Mouse (Mus musculus) liver, embryonic 14.5 days (tissue): ENCODE data around the gene Eif2b5.

ENCODE experiments used
- CTCF ChIP-seq: IDR thresholded peaks from 2 replicates; pipeline ENCODE4 v1.5.1; 2016; ENCODE audit warnings: antibody characterized with exemption, low read depth, control low read depth
- EP300 ChIP-seq: IDR thresholded peaks from 2 replicates; pipeline ENCODE4 v1.6.1; 2016; ENCODE audit warnings: antibody characterized with exemption, low read depth

DNA sequence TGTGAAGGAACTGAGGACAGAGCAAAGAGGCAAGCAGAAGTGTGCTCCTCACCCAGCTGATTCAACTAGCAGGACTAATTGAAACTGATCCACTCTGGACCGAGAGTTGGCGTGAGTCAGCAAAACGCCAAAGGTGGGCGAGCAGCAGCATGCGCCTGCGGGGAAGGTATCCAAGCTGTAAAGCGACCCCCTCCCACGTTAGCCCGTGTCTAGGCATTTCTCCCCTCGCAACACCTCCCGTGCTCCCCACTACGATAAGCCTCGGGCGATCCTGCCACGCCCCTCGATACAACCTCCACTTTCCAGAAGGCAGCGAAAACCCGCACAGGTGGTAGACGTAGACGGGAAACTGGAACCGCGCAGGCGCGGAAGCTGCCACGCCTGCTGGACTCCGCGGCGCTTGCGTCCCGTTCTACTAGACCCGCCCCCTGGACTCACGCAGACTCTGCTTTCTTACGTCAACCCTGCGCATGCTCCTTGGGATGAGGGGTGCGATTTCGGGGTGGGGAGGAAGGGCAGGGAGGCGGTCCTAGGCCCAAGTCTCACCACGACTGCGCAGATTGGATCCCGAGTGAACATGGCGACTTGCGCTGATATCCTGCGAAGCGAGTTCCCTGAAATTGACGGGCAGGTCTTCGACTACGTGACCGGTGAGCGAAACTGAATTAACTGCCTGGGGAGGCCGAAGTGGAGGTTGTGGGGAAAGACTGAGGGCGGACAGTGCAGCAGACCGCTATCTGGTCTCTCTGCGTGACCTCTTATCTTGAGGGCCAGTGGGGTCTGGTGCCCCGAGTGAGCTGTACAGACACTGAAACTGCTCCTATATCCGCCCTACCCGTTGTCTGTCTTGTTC lies 49.7 kb downstream of the Eif2b5 start, which contains the start of gene Abcf3:
- no peak; the same call in 1 of the 2 replicates for TF ChIP-seq CTCF
- TF ChIP-seq EP300: no peak
